Mouse (Mus musculus): Measurements from ENCODE around the gene Bcam. TPM values are rescaled to one million over a fixed set of nuclear protein-coding genes. Genes with fewer than 3 reads are reported as not detected.

The Bcam gene
- total and polyA plus RNA-seq, 3 experiments = 3.0 to 10.9 (median 4.8) TPM

GRCm38 (mm10) chr7:19751070-19751383, 19.8 kb downstream of the Bcam start:
- Histone ChIP-seq H3K9me3 (replicated peaks; ENCODE audit: low read length) (peaks cover 3% of the 10 kb centered on the region), H3K79me2 (replicated peaks; ENCODE audit: control insufficient read depth, extremely low read depth, insufficient read depth, poor library complexity, severe bottlenecking) (no peaks in the 10 kb centered on the region), H3K4me1 (ENCODE audit: control insufficient read depth in 1 of 2, insufficient read depth in 2 of 2) (peaks cover 9 to 33% of the 10 kb centered on the region in 2 experiments), H3K4me2 (ENCODE audit: insufficient read depth, low read depth, poor library complexity, severe bottlenecking) (no peak overlapping the region), H3K9ac (ENCODE audit: insufficient read depth, low read depth) (no peak overlapping the region), H3K27ac (ENCODE audit: insufficient read depth, low read depth) (no peak overlapping the region), H3K27me3 (replicated peaks) (peaks cover 14% of the 10 kb centered on the region), H3K4me3 (replicated peaks in 1 of 3; ENCODE audit: low read depth in 2 of 3, low read length in 2 of 3, poor library complexity in 1 of 3) (no peak overlapping the region), H3K36me3 (replicated peaks in 1 of 2; ENCODE audit: control insufficient read depth in 1 of 2, insufficient read depth in 1 of 2, low read length in 1 of 2) (no peaks in the 10 kb centered on the region)
- no peak for TF ChIP-seq POLR2AphosphoS2 (IDR thresholded peaks at IDR 0.05; ENCODE audit: low read depth, low read length)
- no peak for TF ChIP-seq JUN (IDR thresholded peaks at IDR 0.05; ENCODE audit: insufficient read depth, low read depth, low read length)
- no peak for TF ChIP-seq ETS1 (conservative IDR thresholded peaks at IDR 0.05; ENCODE audit: low read depth, low read length)
- TF ChIP-seq NRF1 (IDR thresholded peaks at IDR 0.05; ENCODE audit: low read depth, low read length) = no peak
- no peak for TF ChIP-seq EP300 (IDR thresholded peaks at IDR 0.05; ENCODE audit: low read length)
- no peak for TF ChIP-seq MYC (IDR thresholded peaks at IDR 0.05; ENCODE audit: low read depth, low read length)
- no peak for TF ChIP-seq ELF1 (IDR thresholded peaks at IDR 0.05; ENCODE audit: low read depth, low read length)
- no peak for TF ChIP-seq JUND (conservative IDR thresholded peaks at IDR 0.05; ENCODE audit: low read depth, low read length)
- in situ Hi-C loops (cut with MboI; ENCODE audit: low pct_ligation_motif_present, low pct_unique_long_range_greater_than_20kb, low sequenced_read_pairs) (loop anchor here (5.0 kb wide), 1 partner anchor 36 kb away; no protein-coding TSS in a partner anchor), dilution Hi-C loops (cut with MboI; ENCODE audit: extremely low pct_ligation_motif_present, extremely low pct_unique_long_range_greater_than_20kb, low sequenced_read_pairs) (no loop called here)
- DNase-seq (ENCODE audit: extremely low read depth) = no peak

- H3K9ac ChIP-seq (ENCODE audit: insufficient read depth, low read depth) = peak within 1 kb of the TSS; percentile 88
- dilution Hi-C loops (cut with MboI; ENCODE audit: extremely low pct_ligation_motif_present, extremely low pct_unique_long_range_greater_than_20kb, low sequenced_read_pairs) (no loop called here), in situ Hi-C loops (cut with MboI; ENCODE audit: low pct_ligation_motif_present, low pct_unique_long_range_greater_than_20kb, low sequenced_read_pairs) (loop anchor here (5.0 kb wide), 1 partner anchor 37 kb away; no protein-coding TSS in a partner anchor)
- H3K9me3 ChIP-seq (replicated peaks; ENCODE audit: low read length) = peaks cover 3% of the 10 kb centered on the region
- no peaks in the 10 kb centered on the region for H3K36me3 ChIP-seq (replicated peaks in 1 of 2; ENCODE audit: control insufficient read depth in 1 of 2, insufficient read depth in 1 of 2, low read length in 1 of 2)
- H3K4me3 ChIP-seq (replicated peaks in 1 of 3; ENCODE audit: low read depth in 2 of 3, low read length in 2 of 3, poor library complexity in 1 of 3) = peak within 1 kb of the TSS; percentile 72 to 74 (median 73)
- H3K27ac ChIP-seq (ENCODE audit: insufficient read depth, low read depth) = no peak within 1 kb of the TSS
- peaks cover 9 to 33% of the 10 kb centered on the region in 2 experiments for H3K4me1 ChIP-seq (ENCODE audit: control insufficient read depth in 1 of 2, insufficient read depth in 2 of 2)
- peaks cover 14% of the 10 kb centered on the region for H3K27me3 ChIP-seq (replicated peaks)
- no peaks in the 10 kb centered on the region for H3K79me2 ChIP-seq (replicated peaks; ENCODE audit: control insufficient read depth, extremely low read depth, insufficient read depth, poor library complexity, severe bottlenecking)
- peak; percentile 85 for DNase-seq (ENCODE audit: extremely low read depth)
- H3K4me2 ChIP-seq (ENCODE audit: insufficient read depth, low read depth, poor library complexity, severe bottlenecking) = peak within 1 kb of the TSS; percentile 99
- TF ChIP-seq GABPA (IDR thresholded peaks at IDR 0.05; ENCODE audit: insufficient replicate concordance, low read depth, low read length) (no peak), CHD1 (IDR thresholded peaks at IDR 0.05; ENCODE audit: low read depth, low read length) (no peak), IRF4 (IDR thresholded peaks at IDR 0.05; ENCODE audit: low read depth, low read length) (no peak), TBP (conservative IDR thresholded peaks at IDR 0.05; ENCODE audit: low read depth, low read length) (no peak), ETS1 (conservative IDR thresholded peaks at IDR 0.05; ENCODE audit: low read depth, low read length) (no peak), NRF1 (IDR thresholded peaks at IDR 0.05; ENCODE audit: low read depth, low read length) (no peak), SIN3A (IDR thresholded peaks at IDR 0.05; ENCODE audit: low read length) (no peak), MAZ (IDR thresholded peaks at IDR 0.05; ENCODE audit: low read depth, low read length) (peak; percentile 96), TCF12 (IDR thresholded peaks at IDR 0.05; ENCODE audit: low read depth, low read length) (peak; percentile 16; the same call in 1 of the 2 replicates), UBTF (IDR thresholded peaks at IDR 0.05; ENCODE audit: low read depth, low read length) (no peak), ZNF384 (IDR thresholded peaks at IDR 0.05; ENCODE audit: low read depth, low read length) (no peak), HCFC1 (IDR thresholded peaks at IDR 0.05; ENCODE audit: low read depth, low read length) (0 out of 2 replicates have a peak, but pooled peaks have one; percentile 34), CTCF (conservative IDR thresholded peaks at IDR 0.05 in 1 of 2, IDR thresholded peaks at IDR 0.05 in 1 of 2; ENCODE audit: low read depth in 2 of 2, low read length in 2 of 2) (peak; percentile 30 to 90; a peak in 3 of 4 replicates), ZC3H11A (IDR thresholded peaks at IDR 0.05; ENCODE audit: low read depth, low read length) (no peak), MYC (IDR thresholded peaks at IDR 0.05; ENCODE audit: low read depth, low read length) (no peak), CHD2 (IDR thresholded peaks at IDR 0.05; ENCODE audit: low read length) (peak; percentile 62; the same call in 1 of the 2 replicates), MAFK (IDR thresholded peaks at IDR 0.05; ENCODE audit: insufficient replicate concordance, low read length) (no peak), USF1 (IDR thresholded peaks at IDR 0.05; ENCODE audit: low read depth, low read length) (no peak), KAT2A (IDR thresholded peaks at IDR 0.05; ENCODE audit: insufficient replicate concordance, low read length) (no peak), POLR2A (IDR thresholded peaks at IDR 0.05; ENCODE audit: low read depth, low read length) (0 out of 2 replicates have a peak, but pooled peaks have one; percentile 35), NELFE (IDR thresholded peaks at IDR 0.05; ENCODE audit: low read depth, low read length) (0 out of 2 replicates have a peak, but pooled peaks have one; percentile 20), BHLHE40 (IDR thresholded peaks at IDR 0.05; ENCODE audit: low read depth, low read length) (no peak), MXI1 (IDR thresholded peaks at IDR 0.05; ENCODE audit: low read depth, low read length) (no peak), ZMIZ1 (IDR thresholded peaks at IDR 0.05; ENCODE audit: low read depth, low read length) (no peak), ZKSCAN1 (IDR thresholded peaks at IDR 0.05; ENCODE audit: borderline replicate concordance, low read depth, low read length) (no peak), JUND (conservative IDR thresholded peaks at IDR 0.05; ENCODE audit: low read depth, low read length) (no peak), USF2 (conservative IDR thresholded peaks at IDR 0.05; ENCODE audit: low read depth, low read length) (no peak)
Measured at GRCm38 (mm10) chr7:19750217-19751069, 20.4 kb downstream of the Bcam start, which contains the start of gene Nectin2. Gene Nectin2, minus strand, starts transcription at chr7:19750483.

Measured in CH12.LX (cell line).